Mouse (Mus musculus): Measurements from ENCODE around the gene Arl14. TPM values are rescaled to one million over a fixed set of nuclear protein-coding genes. Genes with fewer than 3 reads are reported as not detected.
"Not testable (repeated sequence)": the region's sequence is repeated elsewhere in the genome, so short reads cannot be mapped to it uniquely, and the experiment has no call there.

The Arl14 gene
- polyA plus RNA-seq, 1 experiment = 4.5 TPM

GRCm38 (mm10) chr3:69228002-69228401 is 5.8 kb downstream of the Arl14 start:
- Histone ChIP-seq H3K27me3 (ENCODE audit: control insufficient read depth, insufficient read depth, low read length) (no peaks in the 10 kb centered on the region), H3K27ac (ENCODE audit: insufficient read depth, low read depth, low read length) (no peak overlapping the region), H3K4me1 (ENCODE audit: control insufficient read depth, insufficient read depth, insufficient read length, low read length) (peaks cover 11% of the 10 kb centered on the region), H3K4me3 (ENCODE audit: low read depth, low read length) (no peak overlapping the region), H3K36me3 (ENCODE audit: control insufficient read depth, insufficient read depth, low read length) (no peaks in the 10 kb centered on the region)
- TF ChIP-seq POLR2A (IDR thresholded peaks at IDR 0.05; ENCODE audit: low read depth, low read length) = no peak
- no peak for TF ChIP-seq CTCF (IDR thresholded peaks at IDR 0.05; ENCODE audit: extremely low read depth, insufficient read length, insufficient replicate concordance, low read depth, low read length)
- WGBS = 73% methylated on average over 1 of the region's 1 CpGs

DNA sequence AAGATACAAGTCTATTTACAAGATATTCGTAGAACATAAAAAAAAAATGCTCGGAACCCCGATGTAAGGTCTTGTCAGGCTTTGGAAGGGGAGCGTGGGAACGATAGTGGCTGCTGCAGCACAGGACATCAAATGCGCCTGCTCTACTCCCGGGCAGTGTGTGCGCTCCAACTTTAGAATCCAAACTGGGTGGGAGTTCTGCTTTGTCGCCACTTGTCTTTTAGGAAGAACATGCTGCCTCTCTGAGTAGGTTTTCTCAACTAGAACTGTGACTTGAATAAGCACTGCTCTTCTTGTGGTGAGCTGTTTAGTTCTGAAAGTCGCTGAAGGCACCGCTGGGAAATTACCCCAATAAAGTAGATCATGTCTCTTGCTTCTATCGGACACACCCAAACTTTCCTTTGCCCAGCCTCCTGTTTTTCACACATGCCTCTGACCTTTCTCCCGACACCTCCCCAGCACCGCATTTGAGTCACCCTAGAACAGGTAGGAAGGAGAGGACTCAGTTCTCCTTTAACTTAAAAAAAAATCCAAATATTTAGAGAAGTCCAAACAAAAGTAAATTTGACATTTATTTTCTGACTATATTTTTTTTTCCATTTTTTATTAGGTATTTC is 9.4 kb downstream of the Arl14 start:
- no peak for TF ChIP-seq POLR2A (IDR thresholded peaks at IDR 0.05; ENCODE audit: low read depth, low read length)
- TF ChIP-seq CTCF (IDR thresholded peaks at IDR 0.05; ENCODE audit: extremely low read depth, insufficient read length, insufficient replicate concordance, low read depth, low read length) = no peak
- Histone ChIP-seq H3K4me1 (ENCODE audit: control insufficient read depth, insufficient read depth, insufficient read length, low read length) (peaks cover 10% of the 10 kb centered on the region), H3K36me3 (ENCODE audit: control insufficient read depth, insufficient read depth, low read length) (no peaks in the 10 kb centered on the region), H3K4me3 (ENCODE audit: low read depth, low read length) (peak overlapping the region; percentile 22; the same call in 1 of the 2 replicates), H3K27me3 (ENCODE audit: control insufficient read depth, insufficient read depth, low read length) (no peaks in the 10 kb centered on the region), H3K27ac (ENCODE audit: insufficient read depth, low read depth, low read length) (no peak overlapping the region; the same call in 1 of the 2 replicates)
- WGBS = 39% methylated on average over 14 of the region's 14 CpGs

DNA sequence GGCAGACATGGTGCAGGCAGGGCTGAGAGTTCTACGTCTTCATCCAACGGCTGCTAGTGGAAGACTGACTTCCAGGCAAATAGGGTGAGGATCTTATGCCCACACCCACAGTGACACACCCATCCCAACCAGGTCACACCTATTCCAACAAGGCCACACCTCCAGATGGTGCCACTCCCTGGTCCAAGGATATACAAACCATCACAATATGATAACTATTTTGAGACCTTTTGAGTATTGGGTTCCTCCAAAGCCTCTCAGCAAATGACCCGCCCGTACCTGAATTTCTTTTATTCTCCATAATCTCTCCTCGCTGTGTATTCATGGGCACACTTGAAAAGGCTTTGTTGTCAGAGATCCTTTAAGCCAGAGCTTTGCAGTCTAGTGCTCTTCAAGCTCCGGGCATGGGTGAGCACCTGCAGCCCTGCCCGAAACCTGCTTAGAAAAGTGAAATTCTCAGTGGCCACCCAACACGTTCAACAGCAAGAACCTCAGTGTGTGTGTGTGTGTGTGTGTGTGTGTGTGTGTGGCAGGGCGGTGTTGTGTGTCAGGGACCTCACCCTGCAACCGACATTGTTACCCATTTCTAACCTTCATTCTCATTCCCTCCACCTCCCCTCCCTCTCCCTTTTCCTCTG is 11.5 kb downstream of the Arl14 start:
- not testable (repeated sequence) for H3K36me3 ChIP-seq (ENCODE audit: control insufficient read depth, insufficient read depth, low read length); H3K27ac ChIP-seq (ENCODE audit: insufficient read depth, low read depth, low read length); H3K4me3 ChIP-seq (ENCODE audit: low read depth, low read length); H3K27me3 ChIP-seq (ENCODE audit: control insufficient read depth, insufficient read depth, low read length)
- H3K4me1 ChIP-seq (ENCODE audit: control insufficient read depth, insufficient read depth, insufficient read length, low read length) = peaks cover 10% of the 10 kb centered on the region
- 83% methylated on average over 10 of the region's 10 CpGs for WGBS

- Histone ChIP-seq H3K27ac (ENCODE audit: insufficient read depth, low read depth, low read length) (no peak overlapping the region), H3K4me1 (ENCODE audit: control insufficient read depth, insufficient read depth, insufficient read length, low read length) (peaks cover 10% of the 10 kb centered on the region), H3K4me3 (ENCODE audit: low read depth, low read length) (no peak overlapping the region), H3K36me3 (ENCODE audit: control insufficient read depth, insufficient read depth, low read length) (no peaks in the 10 kb centered on the region), H3K27me3 (ENCODE audit: control insufficient read depth, insufficient read depth, low read length) (no peaks in the 10 kb centered on the region)
- 93% methylated on average over 1 of the region's 1 CpGs for WGBS
- TF ChIP-seq POLR2A (IDR thresholded peaks at IDR 0.05; ENCODE audit: low read depth, low read length) (no peak), CTCF (IDR thresholded peaks at IDR 0.05; ENCODE audit: extremely low read depth, insufficient read length, insufficient replicate concordance, low read depth, low read length) (no peak)
Observed at GRCm38 (mm10) chr3:69234525-69234924, 12.3 kb downstream of the Arl14 start.

DNA sequence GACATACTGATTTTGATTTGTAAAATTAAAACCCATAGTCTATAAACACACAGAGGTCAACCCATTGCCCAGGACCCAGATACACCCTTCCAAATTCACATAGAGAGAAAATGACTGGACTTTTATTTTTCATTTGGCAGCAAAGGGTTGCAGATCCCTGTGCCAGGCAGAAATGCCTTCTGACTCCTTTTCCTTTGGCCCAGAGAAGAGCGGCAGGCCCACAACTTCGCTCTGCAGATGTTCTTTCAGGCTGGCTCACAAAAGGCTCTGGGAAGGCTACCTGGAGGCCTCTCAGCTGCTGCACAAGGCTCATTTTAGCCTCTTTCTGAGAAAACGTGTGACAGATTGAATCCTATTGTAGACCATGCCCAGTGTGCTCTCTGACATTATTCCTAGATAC is 13.6 kb downstream of the Arl14 start:
- Histone ChIP-seq H3K4me3 (ENCODE audit: low read depth, low read length) (no peak overlapping the region), H3K4me1 (ENCODE audit: control insufficient read depth, insufficient read depth, insufficient read length, low read length) (peaks cover 10% of the 10 kb centered on the region), H3K27ac (ENCODE audit: insufficient read depth, low read depth, low read length) (no peak overlapping the region), H3K36me3 (ENCODE audit: control insufficient read depth, insufficient read depth, low read length) (no peaks in the 10 kb centered on the region), H3K27me3 (ENCODE audit: control insufficient read depth, insufficient read depth, low read length) (no peaks in the 10 kb centered on the region)
- TF ChIP-seq CTCF (IDR thresholded peaks at IDR 0.05; ENCODE audit: extremely low read depth, insufficient read length, insufficient replicate concordance, low read depth, low read length) (no peak), POLR2A (IDR thresholded peaks at IDR 0.05; ENCODE audit: low read depth, low read length) (no peak)
- 86% methylated on average over 3 of the region's 3 CpGs for WGBS

DNA sequence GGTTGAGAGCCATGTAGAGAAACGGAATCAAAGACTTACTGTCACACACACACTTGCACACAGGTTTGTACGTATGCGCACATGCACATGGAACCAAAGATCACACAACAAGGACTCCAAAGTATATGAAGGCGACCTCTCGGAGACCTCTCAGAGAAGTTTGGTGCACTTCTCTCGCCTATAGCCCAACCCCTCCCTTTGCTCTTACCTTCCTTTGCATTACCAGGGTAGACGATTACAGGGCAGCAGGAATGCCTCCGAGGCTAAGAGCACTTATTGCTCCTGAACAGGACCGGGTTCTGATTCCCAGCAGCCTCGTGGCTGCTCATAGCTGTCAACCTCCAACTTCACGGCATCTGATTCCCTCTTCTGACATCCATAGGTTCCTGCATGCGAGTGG is 14.3 kb downstream of the Arl14 start:
- Histone ChIP-seq H3K4me3 (ENCODE audit: low read depth, low read length) (no peak overlapping the region), H3K27me3 (ENCODE audit: control insufficient read depth, insufficient read depth, low read length) (no peaks in the 10 kb centered on the region), H3K36me3 (ENCODE audit: control insufficient read depth, insufficient read depth, low read length) (no peaks in the 10 kb centered on the region), H3K4me1 (ENCODE audit: control insufficient read depth, insufficient read depth, insufficient read length, low read length) (peaks cover 11% of the 10 kb centered on the region), H3K27ac (ENCODE audit: insufficient read depth, low read depth, low read length) (no peak overlapping the region)
- TF ChIP-seq CTCF (IDR thresholded peaks at IDR 0.05; ENCODE audit: extremely low read depth, insufficient read length, insufficient replicate concordance, low read depth, low read length) (no peak), POLR2A (IDR thresholded peaks at IDR 0.05; ENCODE audit: low read depth, low read length) (no peak)
- WGBS = 87% methylated on average over 12 of the region's 12 CpGs

- WGBS = 44% methylated on average over 12 of the region's 12 CpGs
- H3K27ac ChIP-seq (ENCODE audit: insufficient read depth, low read depth, low read length) = no peak overlapping the region
- no peak for TF ChIP-seq POLR2A (IDR thresholded peaks at IDR 0.05; ENCODE audit: low read depth, low read length)
- 0 out of 2 replicates have a peak, but pooled peaks have one; percentile 13 for TF ChIP-seq CTCF (IDR thresholded peaks at IDR 0.05; ENCODE audit: extremely low read depth, insufficient read length, insufficient replicate concordance, low read depth, low read length)
- peaks cover 14% of the 10 kb centered on the region; the same call in 1 of the 2 replicates for H3K4me1 ChIP-seq (ENCODE audit: control insufficient read depth, insufficient read depth, insufficient read length, low read length)
- no peak overlapping the region for H3K4me3 ChIP-seq (ENCODE audit: low read depth, low read length)
- no peaks in the 10 kb centered on the region for H3K36me3 ChIP-seq (ENCODE audit: control insufficient read depth, insufficient read depth, low read length)
- H3K27me3 ChIP-seq (ENCODE audit: control insufficient read depth, insufficient read depth, low read length) = no peaks in the 10 kb centered on the region
Observed at GRCm38 (mm10) chr3:69238141-69238851, 16.1 kb downstream of the Arl14 start.

All from small intestine, adult 2 months (tissue).